Mouse (Mus musculus): Measurements from ENCODE around the gene Saxo2. TPM values are rescaled to one million over a fixed set of nuclear protein-coding genes. Genes with fewer than 3 reads are reported as not detected.
A peak's percentile ranks its signal among the peaks of the same experiment; 100 is the strongest.

Saxo2 gene
- total RNA-seq (2017), result not detected in 2 replicates

DNA sequence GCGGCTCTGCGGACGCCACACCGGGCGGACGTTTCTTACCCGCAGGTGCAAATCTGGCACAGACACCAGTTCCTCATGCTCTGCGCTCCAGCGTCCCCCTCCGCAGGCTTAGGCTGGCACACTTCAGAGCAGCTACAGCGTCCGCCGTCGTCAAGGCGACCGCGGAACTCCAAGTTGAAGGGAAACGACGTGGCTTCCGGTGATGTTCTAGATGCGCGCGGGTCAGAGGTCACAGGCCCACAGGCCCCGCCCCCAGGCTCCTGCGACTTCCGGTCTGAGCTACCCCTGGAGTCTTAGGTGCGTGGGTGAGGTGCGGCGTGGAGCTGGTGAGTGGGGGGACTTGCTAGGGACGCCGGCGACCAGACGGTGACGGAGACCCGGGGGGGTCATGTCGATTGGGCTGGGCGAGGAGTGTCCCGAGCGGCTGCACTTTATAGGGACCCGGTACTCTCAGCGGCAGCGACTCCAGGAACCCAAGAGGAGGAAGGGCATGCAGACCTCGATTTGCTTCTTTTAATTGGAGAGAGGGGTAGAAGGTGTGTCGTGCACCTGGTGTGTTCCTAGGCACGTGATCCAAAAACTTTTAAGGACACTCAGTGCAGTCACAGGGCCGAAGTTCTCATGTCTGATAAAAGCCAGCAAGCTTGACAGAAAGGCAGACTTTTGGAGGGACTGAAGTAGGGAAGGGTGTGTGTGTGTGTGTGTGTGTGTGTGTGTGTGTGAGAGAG lies at the start of gene Saxo2, which contains the start of gene Efl1:
Gene Saxo2 (minus strand): TSS at position 176 of the 728 bp plus-strand sequence.
Gene Efl1 (plus strand): TSS at position 262 of the 728 bp plus-strand sequence.
- ATAC-seq (ENCODE audit: extremely low read depth, insufficient number of reproducible peaks, low FRiP score, poor library complexity, severe bottlenecking), result peak; percentile 99

DNA sequence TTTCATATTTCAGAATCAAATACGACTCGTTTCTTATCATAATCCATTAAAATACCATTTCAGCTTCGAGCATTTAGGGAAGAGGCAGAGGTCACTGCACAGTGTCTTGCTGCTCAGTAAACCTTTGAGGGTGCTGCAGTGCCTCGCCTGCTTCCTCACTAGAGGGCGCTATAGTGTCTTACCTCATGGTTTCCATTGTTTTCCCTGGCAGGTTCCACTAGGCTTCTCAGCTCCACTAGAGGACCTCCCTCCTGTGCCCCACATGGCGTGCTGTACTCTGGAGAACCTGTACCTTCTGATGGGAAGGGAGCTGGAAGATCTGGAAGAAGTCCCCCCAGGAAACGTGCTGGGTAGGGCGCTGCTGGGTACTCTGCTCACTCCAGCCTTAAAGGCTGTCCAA lies 49.3 kb upstream of the Saxo2 start:
- no peak for ATAC-seq (ENCODE audit: extremely low read depth, insufficient number of reproducible peaks, low FRiP score, poor library complexity, severe bottlenecking)

GRCm38 (mm10) chr7:82691021-82691738 lies 42.9 kb upstream of the Saxo2 start:
- ATAC-seq (ENCODE audit: extremely low read depth, insufficient number of reproducible peaks, low FRiP score, poor library complexity, severe bottlenecking), result peak; percentile 75

GRCm38 (mm10) chr7:82688736-82689135 lies 40.4 kb upstream of the Saxo2 start:
- no peak for ATAC-seq (ENCODE audit: extremely low read depth, insufficient number of reproducible peaks, low FRiP score, poor library complexity, severe bottlenecking)

GRCm38 (mm10) chr7:82679901-82680300 lies 31.6 kb upstream of the Saxo2 start:
- no peak for ATAC-seq (ENCODE audit: extremely low read depth, insufficient number of reproducible peaks, low FRiP score, poor library complexity, severe bottlenecking)

DNA sequence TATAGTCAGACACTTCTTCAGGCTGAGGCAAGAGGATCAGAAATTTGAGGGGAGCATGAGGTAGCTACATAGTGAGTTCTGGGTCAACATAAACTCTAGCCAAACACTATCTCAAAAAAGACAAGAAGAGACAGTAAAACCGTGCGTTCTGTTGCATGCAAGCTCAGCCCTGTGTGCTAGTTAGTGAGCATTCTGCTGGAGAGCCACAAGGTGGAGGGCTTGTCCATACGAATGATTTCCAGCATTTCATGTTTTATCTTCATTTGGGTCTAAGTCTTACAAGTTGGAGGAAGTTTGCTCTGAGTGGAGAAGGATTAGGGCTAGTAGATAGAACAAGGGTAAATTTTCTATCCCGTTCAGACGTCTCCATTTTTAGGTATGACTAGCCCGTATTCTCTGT lies 28.5 kb upstream of the Saxo2 start:
- no peak for ATAC-seq (ENCODE audit: extremely low read depth, insufficient number of reproducible peaks, low FRiP score, poor library complexity, severe bottlenecking)

- no peak for ATAC-seq (ENCODE audit: extremely low read depth, insufficient number of reproducible peaks, low FRiP score, poor library complexity, severe bottlenecking)
Measured at GRCm38 (mm10) chr7:82676001-82676400, 27.7 kb upstream of the Saxo2 start.

GRCm38 (mm10) chr7:82664604-82665003 lies 16.3 kb upstream of the Saxo2 start:
- no peak for ATAC-seq (ENCODE audit: extremely low read depth, insufficient number of reproducible peaks, low FRiP score, poor library complexity, severe bottlenecking)

DNA sequence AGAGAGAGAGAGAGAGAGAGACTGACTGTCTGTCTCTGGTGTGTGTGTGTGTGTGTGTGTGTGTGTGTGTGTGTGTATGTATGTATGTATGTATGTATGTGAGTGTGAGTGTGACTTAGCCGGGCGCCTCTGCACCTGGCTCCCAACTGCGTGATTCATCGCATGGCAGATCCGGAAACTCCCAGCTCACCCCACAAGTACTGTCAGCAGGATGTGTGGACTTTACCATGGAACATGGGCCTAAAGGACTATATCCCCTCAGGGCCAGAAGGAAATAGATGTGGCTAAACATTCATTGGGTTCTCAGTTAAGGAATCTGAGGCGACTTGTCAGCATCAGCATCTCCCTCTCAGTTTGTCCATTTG lies 735 bp upstream of the Saxo2 start:
- ATAC-seq (ENCODE audit: extremely low read depth, insufficient number of reproducible peaks, low FRiP score, poor library complexity, severe bottlenecking), result no peak

DNA sequence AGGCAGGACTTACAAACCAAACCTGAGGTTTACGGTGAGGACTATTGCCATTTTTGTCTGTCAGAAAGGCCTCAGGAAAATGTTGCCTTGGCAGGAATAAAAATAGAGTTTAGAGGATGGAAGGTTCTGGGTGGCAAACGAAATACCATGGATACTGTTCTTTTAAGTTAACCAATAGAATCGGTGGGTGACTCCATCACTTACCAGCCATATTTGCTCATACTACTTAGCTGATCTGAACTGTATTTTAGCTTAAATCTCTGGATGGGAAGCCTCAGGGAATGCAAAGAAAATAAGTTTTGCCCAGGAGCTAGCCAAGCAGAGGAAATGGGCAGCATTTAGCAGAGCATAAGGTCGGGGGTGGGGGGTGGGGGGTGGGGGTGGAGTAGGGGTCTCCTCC lies 419 bp downstream of the Saxo2 start:
- ATAC-seq (ENCODE audit: extremely low read depth, insufficient number of reproducible peaks, low FRiP score, poor library complexity, severe bottlenecking), result no peak

DNA sequence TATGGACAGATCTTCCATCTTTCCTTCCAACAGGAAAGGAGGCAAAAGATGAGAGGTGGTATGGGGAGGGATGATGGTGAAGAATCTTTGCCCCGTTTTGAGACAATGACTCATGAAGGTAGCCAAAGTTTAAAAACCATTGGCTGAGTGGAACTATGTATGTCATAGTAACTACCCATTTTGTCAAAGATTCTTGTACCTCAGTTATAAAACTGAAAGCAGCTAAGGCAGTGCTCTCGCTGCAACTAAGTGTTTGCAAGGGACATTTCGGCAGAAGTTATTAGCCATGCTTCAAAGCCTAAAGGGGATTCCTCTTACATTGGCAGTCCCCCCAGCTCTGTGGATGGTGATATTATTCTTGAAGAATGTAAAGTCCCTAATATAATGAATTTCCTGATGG lies 1.1 kb downstream of the Saxo2 start:
- ATAC-seq (ENCODE audit: extremely low read depth, insufficient number of reproducible peaks, low FRiP score, poor library complexity, severe bottlenecking), result no peak

- no peak for ATAC-seq (ENCODE audit: extremely low read depth, insufficient number of reproducible peaks, low FRiP score, poor library complexity, severe bottlenecking)
Measured at GRCm38 (mm10) chr7:82625342-82625741, 23.0 kb downstream of the Saxo2 start.

DNA sequence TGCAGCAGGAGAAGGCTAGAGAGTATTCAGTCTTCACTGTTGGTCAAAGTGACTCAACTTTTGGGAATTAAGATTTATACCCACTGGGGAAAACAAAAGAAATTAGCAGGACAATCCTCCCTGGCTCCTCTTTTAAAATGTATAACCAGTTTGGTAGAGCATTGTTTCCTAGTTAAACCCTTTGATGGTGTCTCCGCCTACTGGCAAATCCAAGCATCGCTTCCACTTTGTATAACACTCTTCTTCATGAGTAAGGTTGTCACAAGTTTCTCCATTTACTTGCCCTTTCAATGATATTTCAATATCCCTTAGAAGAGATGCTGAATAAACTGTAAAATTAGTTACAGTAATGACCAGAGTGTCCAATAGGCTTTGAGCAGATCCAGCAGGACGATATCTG lies 38.7 kb downstream of the Saxo2 start:
- no peak for ATAC-seq (ENCODE audit: extremely low read depth, insufficient number of reproducible peaks, low FRiP score, poor library complexity, severe bottlenecking)

GRCm38 (mm10) chr7:82605425-82605824 lies 42.9 kb downstream of the Saxo2 start:
- ATAC-seq (ENCODE audit: extremely low read depth, insufficient number of reproducible peaks, low FRiP score, poor library complexity, severe bottlenecking), result no peak

GRCm38 (mm10) chr7:82602008-82602407 lies 46.3 kb downstream of the Saxo2 start:
- no peak for ATAC-seq (ENCODE audit: extremely low read depth, insufficient number of reproducible peaks, low FRiP score, poor library complexity, severe bottlenecking)

GRCm38 (mm10) chr7:82590931-82591330 lies 57.4 kb downstream of the Saxo2 start:
- ATAC-seq (ENCODE audit: extremely low read depth, insufficient number of reproducible peaks, low FRiP score, poor library complexity, severe bottlenecking), result no peak

Other genes with a start within 250 kb of the Saxo2 start
- 22.1 and 25.6 TPM in 2 replicates for gene Efl1, start 86 bp upstream of the Saxo2 start, total RNA-seq (2017)
- gene Mex3b, start 218.8 kb upstream of the Saxo2 start, total RNA-seq (2017), result 7.1 and 8.6 TPM in 2 replicates

Data from neutrophil, adult 5-6 weeks (primary cell).